Mouse (Mus musculus): ENCODE results near the gene Abcg4.

DNA sequence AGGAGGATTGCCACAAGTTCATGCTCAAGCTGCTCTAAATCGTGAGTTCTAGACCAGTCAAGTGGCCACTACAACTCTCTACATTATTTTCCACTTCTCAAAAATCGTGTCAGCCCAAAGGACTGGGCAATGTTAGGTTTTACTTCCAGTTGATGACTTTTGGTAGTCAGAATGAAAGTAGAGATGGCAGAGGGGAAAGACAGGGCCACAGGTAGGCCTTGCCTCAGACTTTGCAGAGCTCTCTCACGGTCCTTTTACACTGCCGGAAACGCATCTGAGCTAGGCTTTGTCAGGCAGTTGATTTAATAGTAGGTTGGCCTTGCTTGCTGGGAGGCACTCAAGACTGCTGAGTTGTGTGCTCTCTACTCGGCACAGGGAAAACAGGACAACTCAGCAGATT, 35.7 kb upstream of the Abcg4 start:
- TF ChIP-seq SIN3A (IDR thresholded peaks at IDR 0.05; ENCODE audit: low read length) (peak; percentile 23; the same call in 1 of the 2 replicates), CTCF (conservative IDR thresholded peaks at IDR 0.05 in 1 of 2, IDR thresholded peaks at IDR 0.05 in 1 of 2; ENCODE audit: low read depth in 2 of 2, low read length in 2 of 2) (no peak), MXI1 (IDR thresholded peaks at IDR 0.05; ENCODE audit: low read depth, low read length) (peak; percentile 61), NELFE (IDR thresholded peaks at IDR 0.05; ENCODE audit: low read depth, low read length) (no peak)

Measured in CH12.LX (cell line).